Mouse (Mus musculus): ENCODE data around the gene Rnf6. TPM values are rescaled to one million over a fixed set of nuclear protein-coding genes. Genes with fewer than 3 reads are reported as not detected.
"Not testable (repeated sequence)": the region's sequence is repeated elsewhere in the genome, so short reads cannot be mapped to it uniquely, and the experiment has no call there.

Rnf6 gene
- total RNA-seq, 2 experiments from 2014 or later: 69.1 to 75.4 TPM

DNA sequence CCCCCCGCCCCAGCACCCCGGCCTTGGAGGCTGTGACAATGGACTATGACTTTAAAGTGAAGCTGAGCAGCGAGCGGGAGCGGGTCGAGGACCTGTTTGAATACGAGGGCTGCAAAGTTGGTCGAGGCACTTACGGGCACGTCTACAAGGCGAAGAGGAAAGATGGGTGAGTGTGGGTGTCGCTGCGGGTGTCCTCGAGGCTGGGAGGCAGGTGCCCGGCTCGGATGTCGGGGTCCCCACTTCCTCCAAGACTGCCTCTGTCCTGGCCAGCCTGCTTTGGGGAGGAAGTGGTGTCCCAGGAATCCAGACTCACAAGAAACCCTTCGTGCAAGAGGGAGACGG lies 10.3 kb upstream of the Rnf6 start:
- DNase-seq (ENCODE audit: low spot score in 2 of 2): peak; percentile 21 to 43

DNA sequence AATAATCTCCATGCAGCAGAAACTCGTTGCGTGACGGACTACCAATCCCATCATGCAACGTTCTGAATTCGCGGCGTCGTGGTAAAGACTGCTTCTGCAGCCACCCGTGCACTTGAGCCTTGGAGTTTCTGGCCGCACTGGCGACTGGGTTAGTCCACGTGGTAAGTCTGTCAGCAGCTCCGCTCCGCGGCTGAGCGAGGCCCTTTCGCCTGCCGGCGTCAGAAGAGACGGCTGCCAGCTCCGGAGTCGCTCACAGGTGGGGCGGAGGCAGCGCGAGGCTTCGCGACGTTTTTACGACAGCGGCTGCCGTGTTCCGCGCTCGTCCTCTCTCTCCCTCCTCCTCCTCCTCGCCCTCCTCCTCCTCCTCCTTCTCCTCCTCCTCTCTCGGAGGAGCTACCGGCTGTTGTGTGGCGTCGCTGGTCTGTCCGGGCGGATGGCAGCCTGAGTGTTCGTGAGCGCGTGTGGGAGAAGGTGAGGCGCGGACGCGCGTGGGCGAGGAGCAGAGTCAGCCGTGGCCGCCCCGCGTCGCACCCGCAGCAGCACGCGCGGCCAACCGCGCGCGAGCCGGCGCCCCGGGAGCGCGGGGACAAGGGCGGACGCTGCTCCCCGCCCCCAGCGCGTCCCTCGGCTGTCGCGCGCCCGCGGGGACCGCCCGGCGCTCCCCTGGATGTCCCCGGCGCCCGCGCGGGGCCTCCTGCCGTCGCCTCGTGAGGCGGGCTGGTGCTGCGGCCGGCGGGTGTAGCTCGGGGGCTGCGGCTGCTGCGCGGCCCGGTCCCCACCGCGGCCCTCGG lies 9.7 kb upstream of the Rnf6 start, which contains the start of gene Cdk8:
TSS of gene Cdk8 (plus strand) at position 367 of the 791 bp plus-strand sequence.
- peak; percentile 90 to 94 for DNase-seq (ENCODE audit: low spot score in 2 of 2)

DNA sequence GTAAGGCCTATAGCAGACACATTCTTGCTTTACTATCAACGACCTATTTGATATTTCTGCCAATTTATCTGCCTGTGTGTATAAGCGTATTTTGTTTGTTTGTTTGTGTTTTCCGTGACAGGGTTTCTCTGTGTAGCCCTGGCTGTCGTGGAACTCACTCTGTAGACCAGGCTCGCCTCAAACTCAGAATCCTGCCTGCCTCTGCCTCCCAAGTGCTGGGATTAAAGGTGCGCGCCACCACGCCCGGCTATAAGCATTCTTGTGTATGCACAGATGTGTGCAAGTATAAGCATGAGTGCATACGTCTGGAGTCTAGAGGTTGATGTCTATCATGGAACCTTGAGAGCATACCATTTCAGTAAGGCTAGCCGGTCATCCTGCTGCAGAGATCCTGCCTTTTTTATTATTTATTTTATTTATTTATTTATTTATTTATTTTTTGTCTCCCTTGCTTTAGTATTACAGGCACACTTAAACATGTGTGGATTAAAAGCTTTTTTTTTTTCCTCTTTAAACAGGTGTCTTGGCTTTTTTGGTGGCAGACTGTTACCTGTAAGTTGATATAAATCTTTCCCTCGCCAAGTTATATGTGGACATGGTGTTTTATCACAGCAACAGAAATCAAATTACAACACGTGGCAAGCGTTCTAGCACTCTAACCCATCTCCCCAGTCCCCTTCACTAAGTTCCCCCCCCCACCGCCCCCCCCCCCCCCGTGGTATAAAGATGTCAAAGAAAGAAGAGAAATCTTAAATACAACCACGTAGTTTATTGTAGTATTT lies 8.7 kb upstream of the Rnf6 start:
- no peak for DNase-seq (ENCODE audit: low spot score in 2 of 2)

DNA sequence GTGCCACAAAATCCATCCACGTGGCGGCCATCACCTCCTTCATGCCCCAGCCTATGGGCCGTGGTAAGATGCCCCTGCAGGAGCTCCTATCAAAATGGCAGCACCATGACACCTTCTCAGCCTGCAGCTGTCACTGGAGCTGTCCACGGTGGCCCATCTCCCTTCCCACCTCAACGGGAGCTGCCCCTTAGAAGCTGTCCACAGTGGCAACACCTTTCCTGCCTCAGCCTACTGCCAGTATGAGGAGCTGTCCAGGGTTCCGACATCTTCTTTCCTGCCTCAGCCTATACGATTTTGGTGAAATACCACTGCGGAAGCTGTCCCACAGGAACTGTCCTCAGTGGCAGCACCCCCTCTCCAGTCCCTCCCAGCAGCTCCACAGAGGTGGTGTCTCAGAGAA lies 6.1 kb upstream of the Rnf6 start:
- no peak for DNase-seq (ENCODE audit: low spot score in 2 of 2)

DNA sequence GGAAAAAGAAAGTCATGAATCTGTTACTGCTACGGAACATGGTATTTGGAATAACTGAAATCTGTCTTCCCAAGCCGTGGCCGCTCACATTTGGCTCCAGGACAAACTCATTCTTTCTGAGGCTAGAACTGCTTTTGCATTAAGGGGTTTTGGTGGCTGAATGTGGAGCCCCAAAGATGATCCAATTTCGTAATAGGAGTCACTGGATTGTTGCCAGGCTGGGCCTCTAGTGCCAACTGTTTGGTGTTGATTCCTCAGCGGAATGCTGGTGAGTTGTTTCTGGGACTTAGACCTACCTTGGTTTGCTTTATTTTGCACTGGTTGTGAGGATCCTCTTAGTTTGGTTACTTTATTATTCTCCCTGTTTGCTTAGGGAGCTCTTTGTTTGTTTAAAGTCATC lies 2.4 kb upstream of the Rnf6 start:
- DNase-seq (ENCODE audit: low spot score in 2 of 2): no peak

DNA sequence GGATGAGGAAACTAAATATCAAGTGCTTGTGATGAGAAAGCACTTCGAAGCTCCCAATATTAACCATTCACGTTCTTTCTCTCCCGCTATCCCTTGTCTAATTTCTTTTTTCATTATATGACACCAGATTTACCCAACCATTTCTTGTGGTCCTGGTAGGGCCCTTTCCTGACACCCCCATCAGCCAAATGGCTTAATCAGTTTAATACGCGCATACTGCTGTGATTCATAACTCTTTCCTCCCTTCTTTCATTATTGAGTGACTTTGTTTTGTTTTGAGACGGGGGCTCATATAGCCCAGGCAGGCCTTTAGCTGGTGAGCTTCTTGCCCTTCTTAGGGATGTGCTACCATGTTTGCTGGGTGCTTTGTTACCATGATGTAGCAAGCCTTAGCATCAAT lies 367 bp upstream of the Rnf6 start:
- no peak for DNase-seq (ENCODE audit: low spot score in 2 of 2)

DNA sequence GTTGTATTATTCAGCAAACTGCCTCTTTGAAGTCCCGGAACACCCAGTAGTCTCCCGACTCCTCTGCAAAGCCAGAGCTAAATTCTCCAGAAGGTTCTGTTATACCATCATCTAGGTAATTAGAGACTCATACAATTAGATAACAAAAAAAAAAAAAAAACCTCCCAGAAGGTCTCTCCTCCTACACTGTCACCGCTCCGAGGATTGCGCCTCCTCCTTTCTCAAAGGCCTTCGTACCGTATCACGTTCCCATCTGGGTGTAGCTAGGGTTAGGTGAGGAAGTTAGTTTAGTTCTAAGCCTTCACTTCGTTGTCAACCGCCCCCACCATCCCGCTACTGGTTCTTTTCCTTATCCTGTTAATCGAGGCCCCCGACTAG lies 865 bp downstream of the Rnf6 start:
- no peak for DNase-seq (ENCODE audit: low spot score in 2 of 2)

DNA sequence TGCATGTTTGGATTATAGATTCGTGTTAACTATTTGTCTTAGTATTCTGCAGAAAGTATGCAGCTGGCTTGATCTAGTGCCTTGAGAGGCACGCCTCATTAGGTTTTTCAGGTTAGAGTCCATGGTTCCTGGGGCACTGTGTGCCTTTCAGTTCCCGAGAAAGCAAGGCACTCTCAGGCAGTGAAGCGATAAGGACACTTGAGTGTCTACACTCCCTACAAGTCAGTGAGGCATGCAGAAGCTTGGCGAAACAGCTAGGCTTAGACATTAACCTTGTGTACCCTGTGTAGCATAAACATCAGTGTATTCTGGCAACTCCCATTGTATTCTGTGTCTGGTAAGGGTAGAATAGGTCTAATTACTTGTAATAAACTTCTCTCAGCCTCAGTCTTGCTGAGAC lies 15.8 kb downstream of the Rnf6 start:
- no peak for DNase-seq (ENCODE audit: low spot score in 2 of 2)

DNA sequence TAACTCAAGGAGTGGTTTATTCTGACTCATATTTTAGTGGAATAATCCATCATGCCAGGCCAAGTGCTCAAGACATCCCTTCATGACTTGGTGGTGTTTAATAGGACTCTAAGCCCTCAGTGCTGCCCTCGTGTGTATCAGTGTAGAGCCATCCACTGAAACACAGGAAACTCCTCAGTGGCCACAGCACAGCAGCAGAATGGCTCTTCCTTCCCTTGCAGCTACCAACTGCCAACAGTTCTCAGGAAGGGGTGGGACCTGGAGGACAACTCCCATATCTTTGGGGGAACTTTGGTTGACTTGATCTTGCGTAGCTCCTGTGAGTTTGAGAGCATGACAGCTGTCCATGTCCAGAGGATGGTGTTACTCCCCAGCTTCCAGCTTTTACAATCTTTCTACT lies 17.4 kb downstream of the Rnf6 start:
- no peak for DNase-seq (ENCODE audit: low spot score in 2 of 2)

DNA sequence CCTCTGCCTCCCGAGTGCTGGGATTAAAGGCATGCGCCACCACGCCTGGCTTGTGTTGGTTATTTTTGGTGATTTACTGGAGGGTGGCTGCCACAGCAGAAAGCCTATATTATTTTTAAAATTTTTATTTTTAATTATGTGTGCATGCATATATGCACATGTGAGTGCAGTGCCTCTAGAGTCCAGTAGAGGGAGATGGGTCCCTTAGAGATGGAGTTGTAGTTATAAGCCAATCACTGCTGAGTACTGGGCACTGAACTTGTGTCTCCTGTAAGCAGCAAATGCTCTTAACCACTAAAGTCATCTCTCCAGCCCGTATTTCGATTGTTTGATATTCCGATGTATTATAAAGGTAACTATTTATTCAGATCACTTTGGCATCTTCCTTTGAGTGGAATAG lies 20.8 kb downstream of the Rnf6 start:
- DNase-seq (ENCODE audit: low spot score in 2 of 2): no peak

DNA sequence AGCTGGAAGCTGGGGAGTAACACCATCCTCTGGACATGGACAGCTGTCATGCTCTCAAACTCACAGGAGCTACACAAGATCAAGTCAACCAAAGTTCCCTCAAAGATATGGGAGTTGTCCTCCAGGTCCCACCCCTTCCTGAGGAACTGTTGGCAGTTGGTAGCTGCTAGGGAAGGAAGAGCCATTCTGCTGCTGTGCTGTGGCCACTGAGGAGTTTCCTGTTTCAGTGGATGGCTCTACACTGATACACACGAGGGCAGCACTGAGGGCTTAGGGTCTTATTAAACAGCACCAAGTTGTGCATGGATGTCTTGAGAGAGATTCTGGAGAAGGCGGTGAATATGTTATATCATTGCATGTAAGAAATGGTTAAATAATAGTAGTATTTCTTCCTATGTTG lies 21.8 kb downstream of the Rnf6 start:
- DNase-seq (ENCODE audit: low spot score in 2 of 2): no peak

DNA sequence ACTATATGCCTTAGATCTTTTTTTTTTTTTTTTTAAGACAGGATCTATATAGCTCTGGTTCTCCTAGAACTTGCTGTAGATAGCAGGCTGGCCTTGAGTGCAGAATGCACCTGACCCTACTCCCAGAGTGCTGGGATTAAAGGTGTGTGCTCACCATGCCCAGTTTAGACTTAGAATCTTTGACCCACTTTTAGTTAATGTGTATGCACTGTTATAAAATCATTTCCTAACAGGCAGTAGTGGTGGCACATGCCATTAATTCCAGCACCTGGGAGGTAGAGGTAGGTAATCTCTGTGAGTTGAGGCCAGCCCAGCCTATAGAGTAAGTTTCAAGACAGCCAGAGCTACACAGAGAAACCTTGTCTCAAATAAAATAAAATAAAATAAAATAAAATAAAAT lies 22.3 kb downstream of the Rnf6 start:
- DNase-seq (ENCODE audit: low spot score in 2 of 2): no peak

DNA sequence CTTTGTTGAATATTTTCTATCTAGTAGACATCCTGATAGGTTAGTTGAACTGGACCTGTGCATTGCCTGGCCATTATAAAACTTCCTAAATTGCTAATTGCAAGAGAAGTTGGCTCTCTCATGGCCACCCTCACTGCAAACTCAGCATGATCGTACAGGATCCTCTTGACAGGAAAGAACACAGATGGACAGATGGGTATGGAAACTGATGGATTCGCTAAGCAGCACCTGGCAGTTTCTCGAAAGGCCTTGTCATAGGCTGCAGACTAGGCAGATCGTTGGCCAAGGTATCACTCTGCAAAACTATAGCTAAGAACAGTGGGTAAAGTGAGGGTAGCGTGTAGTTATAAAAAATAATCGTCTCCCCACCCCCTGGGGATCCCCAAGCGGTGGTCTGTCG lies 28.0 kb downstream of the Rnf6 start:
- no peak for DNase-seq (ENCODE audit: low spot score in 2 of 2)

DNA sequence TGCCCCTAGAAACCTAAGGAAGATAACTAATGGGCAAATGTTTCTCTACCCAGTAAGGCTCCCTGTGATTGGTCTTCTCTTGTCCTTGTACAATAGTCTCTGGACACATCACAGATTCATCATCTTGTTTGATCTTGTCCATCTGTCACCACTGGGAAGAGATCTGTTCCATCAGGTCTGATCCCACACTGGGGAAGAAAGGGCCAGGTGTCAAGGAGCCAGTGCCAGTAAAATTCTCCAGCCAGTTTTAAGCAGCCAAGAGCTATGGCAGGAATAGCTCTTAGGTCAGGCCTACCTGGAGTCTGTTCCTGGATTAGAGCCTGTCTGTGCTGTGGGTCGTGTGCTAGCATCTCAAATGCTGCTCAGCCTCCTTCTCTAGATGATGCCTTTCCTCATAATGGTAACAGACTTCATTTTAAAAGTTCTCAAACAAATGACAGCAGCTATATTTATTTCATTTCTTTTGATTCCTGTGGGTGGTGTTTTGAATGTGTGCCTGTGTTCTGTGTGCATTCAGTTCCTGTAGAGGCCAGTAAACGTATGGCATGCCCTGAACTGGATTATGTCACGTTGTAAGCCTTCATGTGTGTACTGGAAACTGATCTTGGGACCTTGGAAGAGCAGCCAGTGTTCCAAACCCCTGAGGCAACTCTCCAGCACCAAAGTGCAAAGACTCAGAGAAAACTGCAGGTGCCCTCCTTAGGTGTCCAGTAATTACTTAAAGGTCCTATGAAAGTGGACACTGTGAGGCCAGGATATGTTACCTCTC lies 30.7 kb downstream of the Rnf6 start:
- no peak for DNase-seq (ENCODE audit: low spot score in 2 of 2)

DNA sequence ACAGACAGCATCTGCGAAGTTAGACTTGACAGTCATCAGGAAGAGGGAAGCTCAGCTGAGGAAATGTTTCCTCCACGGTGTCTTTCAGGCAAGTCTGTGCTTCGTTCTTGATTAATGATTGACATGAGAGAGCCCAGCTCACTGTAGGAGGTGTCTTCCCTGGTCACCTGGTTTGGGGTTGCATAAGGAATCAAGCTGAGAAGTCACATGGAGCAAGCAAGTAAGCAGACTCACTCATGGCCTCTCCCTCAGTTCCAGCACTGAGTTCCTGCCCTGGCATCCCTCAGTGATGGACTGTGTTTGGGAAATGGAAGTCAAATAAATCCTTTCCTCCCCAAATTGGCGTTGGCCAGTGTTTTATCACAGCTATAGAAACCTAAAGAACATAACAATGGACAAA lies 31.3 kb downstream of the Rnf6 start:
- DNase-seq (ENCODE audit: low spot score in 2 of 2): no peak

DNA sequence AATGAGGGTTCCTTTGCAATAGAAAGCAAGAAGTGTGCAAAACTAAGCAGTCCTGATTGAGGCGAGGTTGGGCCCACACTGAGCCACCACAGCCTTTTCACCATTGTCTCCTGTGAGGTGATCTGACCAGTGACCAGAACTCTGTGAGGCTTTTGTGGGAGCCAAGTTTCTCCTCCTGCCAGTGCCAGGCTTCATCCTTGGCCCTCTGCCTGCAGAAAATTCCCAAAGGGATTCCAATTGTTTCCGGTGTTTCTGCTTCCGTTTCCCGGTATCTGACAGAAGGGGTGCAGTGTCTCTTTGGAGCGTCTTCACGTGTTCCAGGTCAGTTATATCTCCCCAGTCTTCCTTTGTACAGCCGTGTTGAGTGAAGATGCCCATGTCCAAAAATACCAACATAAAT lies 32.6 kb downstream of the Rnf6 start:
- no peak for DNase-seq (ENCODE audit: low spot score in 2 of 2)

DNA sequence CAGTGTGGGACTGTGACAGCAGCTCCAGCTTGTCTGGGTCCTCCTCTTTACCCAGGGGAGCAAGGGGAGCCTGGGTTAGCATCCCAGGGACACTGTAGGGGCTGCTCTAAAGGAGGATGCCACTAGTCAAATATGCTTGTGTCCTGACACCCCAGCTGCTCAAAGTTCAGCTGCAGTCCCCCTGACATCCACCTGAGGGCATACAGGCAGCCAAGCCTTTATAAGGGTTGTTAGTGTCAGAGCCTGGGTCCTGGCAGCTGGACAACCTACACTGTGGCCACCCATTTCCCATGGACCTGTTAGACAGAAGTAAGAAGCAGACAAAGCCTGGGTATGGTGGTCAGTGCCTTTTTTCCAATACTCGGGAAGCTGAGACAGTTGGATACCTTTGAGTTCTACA lies 33.2 kb downstream of the Rnf6 start:
- no peak for DNase-seq (ENCODE audit: low spot score in 2 of 2)

DNA sequence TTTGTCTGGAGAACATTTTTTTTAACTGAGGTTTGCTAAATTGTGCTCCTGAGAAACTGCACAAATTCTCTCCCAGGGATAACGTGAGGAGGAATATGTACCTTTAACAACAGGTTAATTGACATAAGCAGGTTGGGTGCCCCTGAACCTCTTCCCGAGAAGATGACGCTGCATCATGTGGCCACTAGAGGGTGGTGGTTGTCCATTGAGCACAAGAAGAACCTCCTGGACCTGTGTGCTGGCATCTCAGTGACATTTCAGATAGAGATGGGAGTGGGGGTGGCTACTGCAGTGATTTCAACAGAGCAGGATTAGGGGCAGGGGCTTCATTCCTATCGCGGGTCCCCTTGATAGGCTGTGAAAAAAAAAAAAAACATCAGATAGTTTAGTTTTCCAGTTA lies 33.9 kb downstream of the Rnf6 start:
- peak; percentile 64 to 76 for DNase-seq (ENCODE audit: low spot score in 2 of 2)

DNA sequence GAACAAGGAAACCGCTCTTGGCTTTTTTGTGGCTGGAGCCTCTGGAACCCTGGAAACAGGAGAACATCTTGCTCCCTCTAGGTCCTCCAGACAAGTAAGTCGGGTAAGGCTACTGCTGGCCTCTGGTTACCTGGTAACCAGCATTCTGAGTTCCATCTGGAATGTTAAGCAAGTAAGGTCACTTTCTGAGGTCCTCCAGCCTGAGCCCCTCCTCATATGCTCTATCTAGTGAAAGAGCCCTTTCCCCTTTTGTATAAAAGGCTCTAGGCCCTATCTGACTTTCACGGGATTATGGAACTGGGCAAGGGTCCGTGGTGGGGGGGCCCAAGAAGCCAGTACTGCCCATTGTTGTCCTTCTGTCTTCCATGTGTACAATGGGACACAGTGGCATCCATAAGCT lies 36.2 kb downstream of the Rnf6 start, which contains the start of gene 1700001J03Rik:
TSS of gene 1700001J03Rik (minus strand) at position 101 of the 400 bp plus-strand sequence.
- DNase-seq (ENCODE audit: low spot score in 2 of 2): not testable (repeated sequence)

DNA sequence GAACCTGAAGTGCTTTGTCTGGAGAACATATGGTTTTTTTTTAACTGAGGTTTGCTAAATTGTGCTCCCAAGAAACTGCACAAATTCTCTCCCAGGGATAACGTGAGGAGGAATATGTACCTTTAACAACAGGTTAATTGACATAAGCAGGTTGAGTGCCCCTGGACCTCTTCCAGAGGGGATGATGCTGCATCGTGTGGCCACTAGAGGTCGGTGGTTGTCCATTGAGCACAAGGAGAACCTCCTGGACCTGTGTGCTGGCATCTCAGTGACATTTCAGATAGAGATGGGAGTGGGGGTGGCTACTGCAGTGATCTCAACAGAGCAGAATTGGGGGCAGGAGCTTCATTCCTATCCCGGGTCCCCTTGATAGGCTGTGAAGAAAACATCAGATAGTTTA lies 48.6 kb downstream of the Rnf6 start:
- peak; percentile 13 to 26 for DNase-seq (ENCODE audit: low spot score in 2 of 2)

DNA sequence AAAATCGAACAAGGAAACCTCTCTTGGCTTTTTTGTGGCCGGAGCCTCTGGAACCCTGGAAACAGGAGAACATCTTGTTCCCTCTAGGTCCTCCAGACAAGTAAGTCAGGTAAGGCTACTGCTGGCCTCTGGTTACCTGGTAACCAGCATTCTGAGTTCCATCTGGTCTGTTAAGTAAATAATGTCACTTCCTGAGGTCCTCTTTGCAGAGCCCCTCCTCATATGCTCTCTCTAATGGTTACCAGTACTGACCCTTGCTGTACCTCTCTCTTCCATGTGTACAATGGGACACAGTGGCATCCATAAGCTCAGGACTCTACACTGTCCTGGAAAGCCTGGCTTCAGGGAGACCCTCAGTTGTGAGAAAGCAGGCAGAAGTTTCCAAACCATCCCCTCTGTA lies 50.7 kb downstream of the Rnf6 start, which contains the start of gene Gm6309:
TSS of gene Gm6309 (minus strand) at position 101 of the 400 bp plus-strand sequence.
- DNase-seq (ENCODE audit: low spot score in 2 of 2): not testable (repeated sequence)

DNA sequence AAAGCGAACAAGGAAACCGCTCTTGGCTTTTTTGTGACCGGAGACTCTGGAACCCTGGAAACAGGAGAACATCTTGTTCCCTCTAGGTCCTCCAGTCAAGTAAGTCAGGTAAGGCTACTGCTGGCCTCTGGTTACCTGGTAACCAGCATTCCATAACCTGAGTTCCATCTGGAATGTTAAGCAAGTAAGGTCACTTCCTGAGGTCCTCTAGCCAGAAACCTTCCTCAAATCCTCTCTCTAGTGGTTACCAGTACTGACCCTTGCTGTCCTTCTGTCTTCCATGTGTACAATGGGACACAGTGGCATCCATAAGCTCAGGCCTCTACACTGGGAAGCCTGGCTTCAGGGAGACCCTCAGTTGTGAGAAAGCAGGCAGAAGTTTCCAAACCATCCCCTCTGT lies 60.9 kb downstream of the Rnf6 start, which contains the start of gene Gm5565:
TSS of gene Gm5565 (minus strand) at position 101 of the 400 bp plus-strand sequence.
- not testable (repeated sequence) for DNase-seq (ENCODE audit: low spot score in 2 of 2)

Measured in left cerebral cortex, adult 18-20 months (tissue).